Mouse (Mus musculus) heart, embryonic 13.5 days (tissue): ENCODE measurements around the gene Cwc22. TPM values are rescaled to one million over a fixed set of nuclear protein-coding genes. Genes with fewer than 3 reads are reported as not detected.

Experiments
- ATAC-seq: fragments of 200-750 bp; cut with Nextera tagmentation; 2 replicates; pipeline ENCODE4 v1.8.0; 2017; ENCODE audit warnings: moderate TSS enrichment; ENCODE audit not compliant: insufficient number of reproducible peaks, low FRiP score, low TSS enrichment; ENCODE audit errors: extremely low read depth
- H3K27ac ChIP-seq: fragments of 300-500 bp; sonication (generic); replicated peaks from 2 replicates; pipeline ENCODE4 v1.5.1; 2015; ENCODE audit warnings: moderate library complexity, mild to moderate bottlenecking, inconsistent platforms
- H3K27me3 ChIP-seq: fragments of 300-500 bp; sonication (generic); replicated peaks from 2 replicates; pipeline ENCODE4 v1.6.1; 2015; ENCODE audit warnings: mild to moderate bottlenecking, inconsistent platforms
- H3K36me3 ChIP-seq: fragments of 300-500 bp; sonication (generic); 2 replicates; pipeline ENCODE4 v1.6.1; 2015; ENCODE audit warnings: mild to moderate bottlenecking, inconsistent platforms
- H3K4me1 ChIP-seq: fragments of 300-500 bp; sonication (generic); 2 replicates; pipeline ENCODE4 v1.6.1; 2015; ENCODE audit warnings: inconsistent platforms
- H3K4me2 ChIP-seq: fragments of 300-500 bp; sonication (generic); 2 replicates; pipeline ENCODE4 v1.6.1; 2015; ENCODE audit warnings: inconsistent platforms, mild to moderate bottlenecking, moderate library complexity
- H3K4me3 ChIP-seq: fragments of 300-500 bp; sonication (generic); 2 replicates; pipeline ENCODE4 v1.5.1; 2015; ENCODE audit warnings: moderate library complexity, mild to moderate bottlenecking, inconsistent platforms
- H3K9ac ChIP-seq: fragments of 300-500 bp; sonication (generic); 2 replicates; pipeline ENCODE4 v1.6.1; 2015; ENCODE audit warnings: inconsistent platforms, mild to moderate bottlenecking, moderate library complexity
- H3K9me3 ChIP-seq: fragments of 300-500 bp; sonication (generic); 2 replicates; pipeline ENCODE4 v1.6.1; 2016; ENCODE audit warnings: inconsistent platforms
- WGBS: fragments of 180-500 bp; shearing (Covaris S2); methylation state at CpG from one replicate; pipeline ENCODE4 v1.1.7; 2015; ENCODE audit warnings: mixed read lengths; 5-methylcytosine and 5-hydroxymethylcytosine counted together
- polyA plus RNA-seq: library from polyadenylated mRNA; unstranded; fragments of >200 nt; fragmentation: Nextera tagmentation; extraction: Ambion mirVana; gene quantifications from 2 replicates; pipeline ENCODE4 v1.2.1, GENCODE M21; 2015

The Cwc22 gene
- polyA plus RNA-seq, 1 experiment from 2014 or later, result 19.5 TPM

GRCm38 (mm10) chr2:77885036-77885435, 61.1 kb downstream of the Cwc22 start:
- Histone ChIP-seq H3K4me1 (no peaks in the 10 kb centered on the region), H3K4me2 (no peak overlapping the region), H3K9me3 (no peaks in the 10 kb centered on the region), H3K9ac (no peak overlapping the region), H3K27ac (no peak overlapping the region), H3K27me3 (no peaks in the 10 kb centered on the region), H3K36me3 (no peaks in the 10 kb centered on the region), H3K4me3 (no peak overlapping the region)
- WGBS, result 74% methylated on average over 6 of the region's 6 CpGs
- ATAC-seq, result no peak

DNA sequence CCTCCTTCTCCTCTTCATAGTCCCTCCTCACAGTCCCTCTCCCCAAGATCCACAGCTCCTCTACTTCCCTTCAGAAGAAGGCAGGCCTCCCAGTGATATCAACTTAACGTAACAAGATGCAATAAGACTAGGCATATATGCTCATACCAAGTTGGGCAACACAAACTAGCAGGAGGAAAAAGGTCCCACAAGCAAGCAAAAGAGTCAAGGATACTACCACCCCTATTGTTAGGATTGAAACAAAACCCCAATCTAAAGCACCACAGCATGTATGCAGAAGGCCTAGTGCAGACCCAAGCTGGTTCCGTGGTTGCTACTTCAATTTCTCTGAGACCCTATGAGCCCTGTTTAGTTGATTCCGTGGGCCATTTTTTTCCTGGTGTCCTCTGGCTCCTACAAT, 61.7 kb downstream of the Cwc22 start:
- Histone ChIP-seq H3K4me1 (no peaks in the 10 kb centered on the region), H3K9me3 (no peaks in the 10 kb centered on the region), H3K27ac (no peak overlapping the region), H3K9ac (no peak overlapping the region), H3K36me3 (no peaks in the 10 kb centered on the region), H3K27me3 (no peaks in the 10 kb centered on the region), H3K4me3 (no peak overlapping the region), H3K4me2 (no peak overlapping the region)
- WGBS, result 87% methylated on average over 3 of the region's 3 CpGs
- no peak for ATAC-seq

GRCm38 (mm10) chr2:77882961-77883360, 63.2 kb downstream of the Cwc22 start:
- Histone ChIP-seq H3K36me3 (no peaks in the 10 kb centered on the region), H3K27ac (no peak overlapping the region), H3K27me3 (no peaks in the 10 kb centered on the region), H3K4me3 (no peak overlapping the region), H3K9ac (no peak overlapping the region), H3K9me3 (no peaks in the 10 kb centered on the region), H3K4me2 (no peak overlapping the region), H3K4me1 (no peaks in the 10 kb centered on the region)
- 84% methylated on average over 4 of the region's 4 CpGs for WGBS
- ATAC-seq, result no peak

- Histone ChIP-seq H3K9ac (no peak overlapping the region), H3K27ac (no peak overlapping the region), H3K36me3 (no peaks in the 10 kb centered on the region), H3K27me3 (no peaks in the 10 kb centered on the region), H3K4me3 (no peak overlapping the region), H3K4me1 (no peaks in the 10 kb centered on the region), H3K9me3 (no peaks in the 10 kb centered on the region), H3K4me2 (no peak overlapping the region)
- WGBS, result 71% methylated on average over 5 of the region's 5 CpGs
- ATAC-seq, result no peak
These were observed 64.6 kb downstream of the Cwc22 start for GRCm38 (mm10) chr2:77881301-77882199.

DNA sequence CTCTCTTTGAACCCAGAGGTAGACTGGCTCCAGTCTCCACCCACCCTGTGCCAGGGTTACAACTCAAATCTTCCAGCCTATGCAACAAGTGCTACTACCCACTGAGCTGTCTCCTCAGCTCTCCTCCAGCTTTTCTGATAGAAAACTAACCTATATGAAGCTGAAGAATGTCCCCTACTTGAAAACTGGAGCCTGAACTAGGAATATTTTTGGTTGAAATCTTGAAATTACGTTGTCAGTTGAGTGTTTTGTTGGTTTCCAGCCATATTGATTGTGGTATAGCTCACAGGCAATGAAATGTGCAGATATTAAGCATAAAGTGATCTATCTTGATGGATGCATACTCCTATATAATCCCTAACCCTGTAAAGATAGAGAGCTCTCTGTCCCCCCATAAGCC, 65.8 kb downstream of the Cwc22 start:
- WGBS, result 82% methylated on average over 1 of the region's 1 CpGs
- no peaks in the 10 kb centered on the region for H3K36me3 ChIP-seq
- no peak for ATAC-seq

DNA sequence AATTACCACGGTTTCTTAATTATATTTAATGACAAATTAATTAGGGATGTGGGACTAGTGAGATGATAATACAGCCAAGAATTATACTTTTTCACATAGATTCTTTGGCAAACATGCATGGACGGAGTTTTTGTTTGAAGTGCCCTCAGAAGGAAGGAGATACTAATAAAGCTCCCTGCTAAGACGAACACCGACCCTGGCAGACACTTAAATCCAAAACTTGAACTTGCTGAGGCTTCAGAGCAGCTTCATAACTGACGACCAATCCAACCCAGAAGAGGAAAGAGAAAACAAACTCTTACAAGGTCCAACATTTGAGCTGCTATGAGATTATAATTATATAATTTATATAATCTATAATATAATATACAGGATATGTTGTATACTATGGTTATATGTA, 66.4 kb downstream of the Cwc22 start:
- Histone ChIP-seq H3K36me3 (no peaks in the 10 kb centered on the region), H3K9me3 (no peaks in the 10 kb centered on the region), H3K4me3 (no peak overlapping the region), H3K27me3 (no peaks in the 10 kb centered on the region), H3K4me1 (no peaks in the 10 kb centered on the region), H3K9ac (no peak overlapping the region), H3K27ac (no peak overlapping the region), H3K4me2 (no peak overlapping the region)
- WGBS, result 63% methylated on average over 5 of the region's 5 CpGs
- ATAC-seq, result no peak

More for the DNA sequence above, 65.8 kb downstream of the Cwc22 start:
- no peak overlapping the region for H3K27ac ChIP-seq
- H3K4me2 ChIP-seq, result no peak overlapping the region
- H3K4me1 ChIP-seq, result no peaks in the 10 kb centered on the region
- H3K9me3 ChIP-seq, result no peaks in the 10 kb centered on the region
- no peak overlapping the region for H3K4me3 ChIP-seq
- H3K9ac ChIP-seq, result no peak overlapping the region
- H3K27me3 ChIP-seq, result no peaks in the 10 kb centered on the region

- Histone ChIP-seq H3K36me3 (no peaks in the 10 kb centered on the region), H3K27ac (no peak overlapping the region), H3K9me3 (no peaks in the 10 kb centered on the region), H3K27me3 (no peaks in the 10 kb centered on the region), H3K4me1 (no peaks in the 10 kb centered on the region), H3K9ac (no peak overlapping the region), H3K4me2 (no peak overlapping the region), H3K4me3 (no peak overlapping the region)
- 83% methylated on average over 10 of the region's 10 CpGs for WGBS
- no peak for ATAC-seq
These were observed 68.9 kb downstream of the Cwc22 start for GRCm38 (mm10) chr2:77877156-77877855.

- Histone ChIP-seq H3K36me3 (no peaks in the 10 kb centered on the region), H3K4me3 (no peak overlapping the region), H3K4me2 (no peak overlapping the region), H3K27ac (no peak overlapping the region), H3K9me3 (no peaks in the 10 kb centered on the region), H3K27me3 (no peaks in the 10 kb centered on the region), H3K9ac (no peak overlapping the region), H3K4me1 (no peaks in the 10 kb centered on the region)
- WGBS, result 80% methylated on average over 6 of the region's 6 CpGs
- ATAC-seq, result no peak
These were observed 69.8 kb downstream of the Cwc22 start for GRCm38 (mm10) chr2:77876331-77876730.

DNA sequence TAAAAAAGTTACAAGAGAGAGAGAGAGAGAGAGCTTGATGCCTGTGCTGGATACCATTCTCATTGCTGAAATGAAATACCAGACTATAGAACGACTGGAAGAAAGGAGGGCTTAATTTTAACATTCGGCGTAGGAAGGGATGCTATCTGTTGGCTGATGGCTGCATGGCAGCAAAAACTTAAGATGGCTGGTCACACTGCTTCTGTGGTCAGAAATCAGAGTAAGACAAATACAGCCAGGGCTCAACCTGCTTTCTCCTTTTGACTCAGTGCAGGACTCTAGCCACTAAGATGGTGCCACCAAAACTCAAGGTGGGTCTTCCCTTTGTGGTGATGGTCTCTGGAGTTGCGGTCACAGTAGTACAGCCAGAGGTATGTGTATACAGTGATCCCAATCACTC, 70.7 kb downstream of the Cwc22 start:
- no peak overlapping the region for H3K4me2 ChIP-seq
- H3K36me3 ChIP-seq, result no peaks in the 10 kb centered on the region
- H3K9me3 ChIP-seq, result no peaks in the 10 kb centered on the region
- no peak for ATAC-seq
- H3K27me3 ChIP-seq, result no peaks in the 10 kb centered on the region
- WGBS, result 89% methylated on average over 4 of the region's 4 CpGs
- no peak overlapping the region for H3K4me3 ChIP-seq
- H3K9ac ChIP-seq, result no peak overlapping the region
- no peak overlapping the region for H3K27ac ChIP-seq
- no peaks in the 10 kb centered on the region for H3K4me1 ChIP-seq

DNA sequence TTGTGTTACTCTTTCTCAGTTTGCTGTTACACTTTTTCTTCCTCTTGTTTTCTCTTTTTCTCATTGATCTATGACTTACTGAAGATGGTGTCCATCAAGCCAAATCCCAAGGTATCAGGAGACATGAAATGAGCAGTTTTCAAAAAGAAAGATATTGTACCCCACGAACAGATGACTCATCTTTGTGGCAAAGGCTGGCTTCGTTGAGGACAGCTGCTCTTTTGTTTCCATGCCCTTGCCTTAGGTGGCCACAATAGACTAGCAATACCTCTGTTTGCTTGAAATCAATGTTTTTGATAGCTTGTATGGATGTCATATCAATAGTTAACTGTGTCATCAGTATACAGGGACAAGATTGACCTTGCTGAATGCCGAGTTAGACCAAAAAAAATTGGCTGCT, 71.5 kb downstream of the Cwc22 start:
- ATAC-seq, result no peak
- 65% methylated on average over 3 of the region's 3 CpGs for WGBS
- Histone ChIP-seq H3K27ac (no peak overlapping the region), H3K4me1 (no peaks in the 10 kb centered on the region), H3K9me3 (no peaks in the 10 kb centered on the region), H3K4me2 (no peak overlapping the region), H3K4me3 (no peak overlapping the region), H3K27me3 (no peaks in the 10 kb centered on the region), H3K9ac (no peak overlapping the region), H3K36me3 (no peaks in the 10 kb centered on the region)

DNA sequence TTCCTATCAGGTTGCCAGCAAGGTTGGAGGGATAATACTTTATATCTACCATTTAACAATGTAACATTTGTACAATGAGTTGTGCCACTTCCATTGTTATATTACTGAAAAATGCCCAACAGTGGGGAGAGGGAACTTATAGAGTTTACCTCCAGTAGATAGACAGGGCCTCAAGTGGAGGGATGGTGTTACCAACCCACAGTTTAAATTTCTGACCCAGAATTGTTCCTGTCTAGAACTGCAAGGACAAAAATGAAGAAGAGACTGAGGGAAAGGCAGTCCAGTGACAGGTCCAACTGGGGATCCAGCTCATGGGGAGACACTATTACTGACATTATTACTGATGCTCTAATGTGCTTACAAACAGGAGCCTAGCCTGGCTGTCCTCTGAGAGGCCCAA, 72.4 kb downstream of the Cwc22 start:
- H3K4me2 ChIP-seq, result no peak overlapping the region
- no peaks in the 10 kb centered on the region for H3K27me3 ChIP-seq
- ATAC-seq, result no peak
- no peak overlapping the region for H3K27ac ChIP-seq
- no peak overlapping the region for H3K9ac ChIP-seq
- no peaks in the 10 kb centered on the region for H3K36me3 ChIP-seq
- H3K4me3 ChIP-seq, result no peak overlapping the region
- no peaks in the 10 kb centered on the region for H3K4me1 ChIP-seq
- H3K9me3 ChIP-seq, result no peaks in the 10 kb centered on the region

DNA sequence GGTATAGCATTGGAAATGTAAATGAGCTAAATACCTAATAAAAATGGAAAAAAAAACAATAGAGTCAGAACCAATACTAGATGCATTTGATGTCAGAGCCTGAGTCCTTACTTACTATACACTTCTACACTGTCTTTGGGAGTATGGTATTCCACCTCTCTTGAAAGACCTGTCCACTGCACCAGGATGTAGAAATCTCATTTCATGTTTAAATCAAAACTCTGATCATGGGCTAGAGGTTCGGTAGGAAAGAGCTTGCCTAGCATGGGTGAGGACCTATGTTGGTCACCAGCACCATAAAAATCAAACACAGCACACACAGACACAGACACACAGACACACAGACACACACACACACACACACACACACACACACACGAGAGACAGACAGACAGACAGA, 73.5 kb downstream of the Cwc22 start:
- 71% methylated on average over 2 of the region's 2 CpGs for WGBS
- ATAC-seq, result no peak
- no peaks in the 10 kb centered on the region for H3K36me3 ChIP-seq

More for the DNA sequence above, 73.5 kb downstream of the Cwc22 start:
- H3K4me1 ChIP-seq, result no peaks in the 10 kb centered on the region
- H3K27ac ChIP-seq, result no peak overlapping the region
- no peaks in the 10 kb centered on the region for H3K9me3 ChIP-seq
- no peaks in the 10 kb centered on the region for H3K27me3 ChIP-seq
- no peak overlapping the region for H3K9ac ChIP-seq
- no peak overlapping the region for H3K4me2 ChIP-seq
- no peak overlapping the region for H3K4me3 ChIP-seq
